Comparison of ENCODE assay signal across 8 mouse cellular contexts in genomic region chr3:103401342-103402098, GRCm38 (mm10).
A peak's percentile ranks its signal among the peaks of the same experiment; 100 is the strongest.
DNase-seq lines count a peak whose midpoint lies in the region; ATAC-seq and TF ChIP-seq lines count a peak whose summit lies in the region.
"Had no signal": no experiment of that assay in that cellular context is flagged by ENCODE, and none has a peak within 500 bp of the region (broad histone marks: within the 10 kb centered on the region; RNA-seq: fewer than 3 reads in every experiment).

No protein-coding gene starts in this region.

- H3K36me3 ChIP-seq in forebrain, postnatal 0 days (ENCODE audit: insufficient read depth), result no peaks in the 10 kb centered on the region
- H3K36me3 ChIP-seq in midbrain, embryonic 11.5 days (ENCODE audit: control insufficient read depth, insufficient read depth, low read length), result no peaks in the 10 kb centered on the region
- H3K36me3 ChIP-seq in kidney, embryonic 16.5 days (ENCODE audit: insufficient read depth, low read length), result no peaks in the 10 kb centered on the region
- H3K36me3 ChIP-seq: limb, embryonic 15.5 days had no signal

- 0 out of 2 replicates have a peak, but pooled peaks cover 3% of the 10 kb centered on the region for H3K4me1 ChIP-seq in forebrain, postnatal 0 days (ENCODE audit: insufficient read depth)
- H3K4me1 ChIP-seq in midbrain, embryonic 11.5 days (ENCODE audit: control insufficient read depth, insufficient read depth, low read length), result peaks cover 10% of the 10 kb centered on the region
- no peaks in the 10 kb centered on the region for H3K4me1 ChIP-seq in kidney, embryonic 16.5 days (ENCODE audit: insufficient read depth, low read length)

- peak; percentile 96 for ATAC-seq in forebrain, postnatal 0 days
- ATAC-seq in midbrain, embryonic 11.5 days (ENCODE audit: low FRiP score), result peak; percentile 79
- no peak for ATAC-seq in CD4-positive, CD25-positive, alpha-beta regulatory T cell, adult 4 months
- ATAC-seq in kidney, embryonic 16.5 days (ENCODE audit: low FRiP score, low TSS enrichment), result no peak

- no peak overlapping the region for H3K4me2 ChIP-seq in forebrain, postnatal 0 days (ENCODE audit: low read depth)
- no peak overlapping the region for H3K4me2 ChIP-seq in midbrain, embryonic 11.5 days
- H3K4me2 ChIP-seq in kidney, embryonic 16.5 days (replicated peaks; ENCODE audit: low read depth, low read length), result no peak overlapping the region
- H3K4me2 ChIP-seq: limb, embryonic 15.5 days had no signal

- no peak overlapping the region for H3K4me3 ChIP-seq in forebrain, postnatal 0 days (ENCODE audit: low read depth, low read length)
- H3K4me3 ChIP-seq in midbrain, embryonic 11.5 days (ENCODE audit: low read depth, low read length), result no peak overlapping the region
- no peak overlapping the region for H3K4me3 ChIP-seq in kidney, embryonic 16.5 days (ENCODE audit: low read length)
- H3K4me3 ChIP-seq: limb, embryonic 15.5 days had no signal

- H3K27ac ChIP-seq in forebrain, postnatal 0 days (ENCODE audit: low read depth, low read length), result peak overlapping the region; percentile 72
- H3K27ac ChIP-seq in midbrain, embryonic 11.5 days (ENCODE audit: low read depth, low read length), result peak overlapping the region; percentile 12; the same call in 1 of the 2 replicates
- H3K27ac ChIP-seq in kidney, embryonic 16.5 days (ENCODE audit: low read length), result no peak overlapping the region
- H3K27ac ChIP-seq: limb, embryonic 15.5 days had no signal

- H3K9ac ChIP-seq in forebrain, postnatal 0 days, result no peak overlapping the region
- H3K9ac ChIP-seq in midbrain, embryonic 11.5 days (ENCODE audit: low read length), result no peak overlapping the region
- no peak overlapping the region for H3K9ac ChIP-seq in kidney, embryonic 16.5 days (replicated peaks; ENCODE audit: low read length)
- H3K9ac ChIP-seq: limb, embryonic 15.5 days had no signal

- H3K9me3 ChIP-seq in forebrain, postnatal 0 days (ENCODE audit: low read length), result no peaks in the 10 kb centered on the region
- H3K9me3 ChIP-seq in midbrain, embryonic 11.5 days (ENCODE audit: control insufficient read depth, low read length), result no peaks in the 10 kb centered on the region
- no peaks in the 10 kb centered on the region for H3K9me3 ChIP-seq in kidney, embryonic 16.5 days (ENCODE audit: low read length)
- H3K9me3 ChIP-seq: limb, embryonic 15.5 days had no signal

- no peaks in the 10 kb centered on the region for H3K27me3 ChIP-seq in forebrain, postnatal 0 days (ENCODE audit: insufficient read depth, low read length)
- H3K27me3 ChIP-seq in midbrain, embryonic 11.5 days (ENCODE audit: control insufficient read depth, insufficient read depth, low read length), result no peaks in the 10 kb centered on the region
- no peaks in the 10 kb centered on the region for H3K27me3 ChIP-seq in kidney, embryonic 16.5 days (ENCODE audit: insufficient read depth, low read length)
- H3K27me3 ChIP-seq: limb, embryonic 15.5 days had no signal

- DNase-seq in forebrain, postnatal 0 days, result peak; percentile 82
- DNase-seq in layer of hippocampus, adult 11-12 months (ENCODE audit: low spot score), result peak; percentile 88
- DNase-seq in midbrain, embryonic 11.5 days (ENCODE audit: low spot score, missing footprints), result no peak
- DNase-seq in thymus, adult 18-20 months, result peak; percentile 41 to 46
- no peak for DNase-seq in adrenal gland, adult (ENCODE audit: inconsistent age in 2 of 2, low spot score in 1 of 2)

- no peak for TF ChIP-seq CTCF in forebrain, postnatal 0 days (IDR thresholded peaks at IDR 0.05; ENCODE audit: low read depth)

- WGBS in forebrain, postnatal 0 days, result 31% methylated on average over 17 of the region's 17 CpGs
- 46% methylated on average over 17 of the region's 17 CpGs for WGBS in midbrain, embryonic 11.5 days
- WGBS in kidney, embryonic 16.5 days, result 63% methylated on average over 17 of the region's 17 CpGs

Comparison
In these comparisons a context has a peak if more than half of its experiments do, and no peak if none do; other contexts are left out.
1. ATAC-seq: peak in forebrain, postnatal 0 days (single experiment) and midbrain, embryonic 11.5 days (single experiment); none in CD4-positive, CD25-positive, alpha-beta regulatory T cell, adult 4 months (single experiment) and kidney, embryonic 16.5 days (single experiment).
2. DNase-seq: peak in forebrain, postnatal 0 days (single experiment), layer of hippocampus, adult 11-12 months (single experiment) and thymus, adult 18-20 months (2 of 2); none in midbrain, embryonic 11.5 days (single experiment) and adrenal gland, adult (0 of 2).